Mouse (Mus musculus) neutrophil, adult 5-6 weeks (primary cell): ENCODE measurements around the gene Specc1l. TPM values are rescaled to one million over a fixed set of nuclear protein-coding genes. Genes with fewer than 3 reads are reported as not detected.
"Not testable (repeated sequence)": the region's sequence is repeated elsewhere in the genome, so short reads cannot be mapped to it uniquely, and the experiment has no call there.

ENCODE experiments used
- ATAC-seq: fragments of 151-379, 151-347 bp; 2 replicates; pipeline ENCODE4 v1.8.0; 2017; ENCODE audit warnings: mild to moderate bottlenecking, moderate TSS enrichment; ENCODE audit not compliant: insufficient number of reproducible peaks, poor library complexity, low FRiP score, severe bottlenecking; ENCODE audit errors: extremely low read depth
- total RNA-seq: library from RNA; stranded (forward); fragments of 200-1000 nt; gene quantifications from 2 replicates; pipeline ENCODE4 v1.2.3, GENCODE M21; 2017

The Specc1l gene
- total RNA-seq, 1 experiment from 2014 or later: 55.2 TPM

GRCm38 (mm10) chr10:75261268-75261667, 49.4 kb downstream of the Specc1l start:
- no peak for ATAC-seq

- no peak for ATAC-seq
Observed at GRCm38 (mm10) chr10:75264993-75265555, 53.2 kb downstream of the Specc1l start.

- ATAC-seq: no peak
Observed at GRCm38 (mm10) chr10:75273020-75273419, 61.1 kb downstream of the Specc1l start.

GRCm38 (mm10) chr10:75276427-75277013, 64.6 kb downstream of the Specc1l start:
- ATAC-seq: no peak

- 0 out of 2 replicates have a peak, but pooled peaks have one; percentile 30 for ATAC-seq
Observed at GRCm38 (mm10) chr10:75277501-75277900, 65.6 kb downstream of the Specc1l start.

GRCm38 (mm10) chr10:75282648-75283047, 70.8 kb downstream of the Specc1l start:
- peak; percentile 95 for ATAC-seq

GRCm38 (mm10) chr10:75283821-75284220, 71.9 kb downstream of the Specc1l start:
- no peak for ATAC-seq

- peak; percentile 36; the same call in 1 of the 2 replicates for ATAC-seq
Observed at GRCm38 (mm10) chr10:75288579-75288978, 76.7 kb downstream of the Specc1l start.

- peak; percentile 51; the same call in 1 of the 2 replicates for ATAC-seq
Observed at GRCm38 (mm10) chr10:75289392-75289791, 77.5 kb downstream of the Specc1l start.

- ATAC-seq: no peak
Observed at GRCm38 (mm10) chr10:75290650-75291049, 78.8 kb downstream of the Specc1l start.

- no peak for ATAC-seq
Observed at GRCm38 (mm10) chr10:75291338-75291737, 79.5 kb downstream of the Specc1l start.

GRCm38 (mm10) chr10:75292206-75292605, 80.3 kb downstream of the Specc1l start:
- not testable (repeated sequence) for ATAC-seq

GRCm38 (mm10) chr10:75293288-75293687, 81.4 kb downstream of the Specc1l start:
- ATAC-seq: no peak

GRCm38 (mm10) chr10:75294362-75294761, 82.5 kb downstream of the Specc1l start:
- no peak for ATAC-seq

- ATAC-seq: no peak
Observed at GRCm38 (mm10) chr10:75294926-75295325, 83.1 kb downstream of the Specc1l start.

- ATAC-seq: no peak
Observed at GRCm38 (mm10) chr10:75298608-75299007, 86.7 kb downstream of the Specc1l start.

- peak; percentile 86 for ATAC-seq
Observed at GRCm38 (mm10) chr10:75299785-75300418, 88.0 kb downstream of the Specc1l start.

- no peak for ATAC-seq
Observed at GRCm38 (mm10) chr10:75301195-75301806, 89.4 kb downstream of the Specc1l start.

- no peak for ATAC-seq
Observed at GRCm38 (mm10) chr10:75301937-75302336, 90.1 kb downstream of the Specc1l start.

- no peak for ATAC-seq
Observed at GRCm38 (mm10) chr10:75302536-75302935, 90.7 kb downstream of the Specc1l start.
